Mouse (Mus musculus) forebrain, postnatal 0 days (tissue): ENCODE measurements at regions not wholly inside any gene's neighbourhood (a gene's known extent, or its start where the extent isn't known, plus 50 kb on each side); places are given as distances from the start of the nearest gene placed in this dataset.

Experiments
- ATAC-seq: fragments of 200-750 bp; cut with Nextera tagmentation; 2 replicates; pipeline ENCODE4 v1.8.0; 2017; ENCODE audit warnings: mild to moderate bottlenecking, moderate library complexity
- DNase-seq: peaks from one replicate; pipeline ENCODE4 v3.0.0-alpha.2; 2015
- H3K27ac ChIP-seq: fragments of 300-500 bp; sonication (generic); 2 replicates; pipeline ENCODE4 v1.5.1; 2014; ENCODE audit warnings: low read depth, mild to moderate bottlenecking, antibody characterized with exemption, low read length, moderate library complexity, mixed read lengths
- H3K27me3 ChIP-seq: fragments of 300-500 bp; sonication (generic); 2 replicates; pipeline ENCODE4 v1.6.1; 2014; ENCODE audit warnings: mild to moderate bottlenecking, low read length, mixed read lengths; ENCODE audit not compliant: insufficient read depth
- H3K36me3 ChIP-seq: fragments of 300-500 bp; sonication (generic); 2 replicates; pipeline ENCODE4 v1.6.1; 2014; ENCODE audit warnings: mild to moderate bottlenecking, moderate library complexity; ENCODE audit not compliant: insufficient read depth
- H3K4me1 ChIP-seq: fragments of 300-500 bp; sonication (generic); 2 replicates; pipeline ENCODE4 v1.6.1; 2014; ENCODE audit warnings: antibody characterized with exemption; ENCODE audit not compliant: insufficient read depth
- H3K4me2 ChIP-seq: fragments of 300-500 bp; sonication (generic); 2 replicates; pipeline ENCODE4 v1.6.1; 2014; ENCODE audit warnings: low read depth, mild to moderate bottlenecking, moderate library complexity
- H3K4me3 ChIP-seq: fragments of 300-500 bp; sonication (generic); 2 replicates; pipeline ENCODE4 v1.5.1; 2014; ENCODE audit warnings: low read depth, low read length, mixed read lengths
- H3K9ac ChIP-seq: fragments of 300-500 bp; sonication (generic); 2 replicates; pipeline ENCODE4 v1.6.1; 2014; ENCODE audit warnings: mild to moderate bottlenecking
- H3K9me3 ChIP-seq: fragments of 300-500 bp; sonication (generic); 2 replicates; pipeline ENCODE4 v1.6.1; 2016; ENCODE audit warnings: low read length
- CTCF ChIP-seq: sonication (generic); IDR thresholded peaks from 2 replicates; pipeline ENCODE4 v1.5.1; 2016; ENCODE audit warnings: antibody characterized with exemption, control low read depth, low read depth
- WGBS: fragments of 180-500 bp; shearing (Covaris S2); extraction: QIAGEN DNeasy Blood & Tissue Kit; methylation state at CpG from one replicate; pipeline ENCODE4 v1.1.7; 2014; 5-methylcytosine and 5-hydroxymethylcytosine counted together

DNA sequence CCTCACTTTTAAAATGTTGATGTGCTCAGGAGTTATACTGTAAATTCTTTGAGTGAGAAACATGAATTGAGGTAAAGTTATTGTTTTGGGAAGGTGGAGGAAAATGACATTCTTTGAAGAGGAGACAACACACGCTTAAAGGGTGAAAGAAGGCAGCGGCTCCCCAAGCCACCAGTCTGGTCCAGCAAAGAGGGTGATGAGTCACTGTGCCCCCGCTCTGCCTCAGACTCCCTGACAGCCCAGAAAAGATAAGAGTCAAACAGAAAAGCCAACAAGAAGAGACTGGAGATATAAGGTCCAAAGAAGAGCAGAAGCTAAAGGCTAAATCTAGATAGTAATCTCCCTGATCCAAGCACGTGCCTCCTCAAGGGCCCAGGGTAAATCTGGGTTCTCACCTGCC, 288.1 kb upstream of the Irx4 start:
- DNase-seq (no peak), ATAC-seq (no peak)
- no peak overlapping the region for H3K4me2 ChIP-seq
- no peak overlapping the region for H3K9ac ChIP-seq
- no peaks in the 10 kb centered on the region for H3K4me1 ChIP-seq
- TF ChIP-seq CTCF, result no peak
- H3K27ac ChIP-seq, result no peak overlapping the region
- H3K9me3 ChIP-seq, result no peaks in the 10 kb centered on the region
- H3K36me3 ChIP-seq, result no peaks in the 10 kb centered on the region
- no peaks in the 10 kb centered on the region for H3K27me3 ChIP-seq
- WGBS, result 87% methylated on average over 4 of the region's 4 CpGs
- no peak overlapping the region for H3K4me3 ChIP-seq

DNA sequence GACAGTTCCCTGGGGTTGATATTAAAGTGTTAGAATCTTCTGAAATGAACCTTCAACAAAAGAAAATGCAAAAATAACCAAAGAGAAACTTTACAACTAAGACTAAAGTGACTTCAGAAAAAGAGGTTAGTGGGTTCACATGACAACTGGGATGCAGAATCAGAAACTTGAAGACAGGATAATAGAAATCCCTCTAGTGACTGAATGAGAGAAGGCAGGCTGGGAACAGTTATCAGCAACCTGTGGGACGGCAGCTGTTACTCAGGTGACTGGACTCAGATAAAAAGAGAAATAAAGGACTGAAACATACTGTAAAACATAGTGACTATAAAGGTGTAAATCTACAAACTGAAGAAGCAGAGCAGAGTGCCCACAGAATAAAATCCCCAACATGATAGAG, 287.4 kb upstream of the Irx4 start:
- Histone ChIP-seq H3K27me3 (no peaks in the 10 kb centered on the region), H3K9me3 (no peaks in the 10 kb centered on the region), H3K4me3 (no peak overlapping the region), H3K27ac (no peak overlapping the region), H3K4me1 (no peaks in the 10 kb centered on the region), H3K9ac (no peak overlapping the region), H3K36me3 (no peaks in the 10 kb centered on the region), H3K4me2 (no peak overlapping the region)
- peak; percentile 33 for TF ChIP-seq CTCF
- no peak for DNase-seq
- WGBS, result 40% methylated on average over 1 of the region's 1 CpGs
- no peak for ATAC-seq

DNA sequence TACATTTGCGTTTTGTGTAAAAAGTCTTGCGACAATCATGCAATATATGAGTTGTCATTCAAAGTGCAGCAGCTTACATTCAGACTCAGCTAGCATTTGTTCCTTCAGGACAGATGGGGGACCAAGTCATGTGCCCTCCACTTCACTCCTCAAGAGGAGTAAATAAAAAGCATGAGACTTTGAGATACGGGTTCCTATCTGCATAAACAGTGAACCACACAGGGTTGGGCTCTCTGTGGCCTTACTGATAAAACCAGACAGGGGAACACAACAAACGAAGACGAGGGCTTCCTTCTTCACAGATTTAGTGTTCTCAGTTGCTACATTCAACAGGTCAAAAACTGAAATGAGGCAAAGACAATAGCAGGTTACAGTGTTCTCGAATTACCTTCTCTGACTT, 283.1 kb upstream of the Irx4 start:
- ATAC-seq (no peak), DNase-seq (no peak)
- no peak overlapping the region for H3K4me3 ChIP-seq
- TF ChIP-seq CTCF, result no peak
- H3K27me3 ChIP-seq, result no peaks in the 10 kb centered on the region
- no peaks in the 10 kb centered on the region for H3K4me1 ChIP-seq
- no peak overlapping the region for H3K4me2 ChIP-seq
- WGBS, result 84% methylated on average over 6 of the region's 6 CpGs
- no peaks in the 10 kb centered on the region for H3K36me3 ChIP-seq
- no peak overlapping the region for H3K9ac ChIP-seq
- no peak overlapping the region for H3K27ac ChIP-seq
- H3K9me3 ChIP-seq, result no peaks in the 10 kb centered on the region

DNA sequence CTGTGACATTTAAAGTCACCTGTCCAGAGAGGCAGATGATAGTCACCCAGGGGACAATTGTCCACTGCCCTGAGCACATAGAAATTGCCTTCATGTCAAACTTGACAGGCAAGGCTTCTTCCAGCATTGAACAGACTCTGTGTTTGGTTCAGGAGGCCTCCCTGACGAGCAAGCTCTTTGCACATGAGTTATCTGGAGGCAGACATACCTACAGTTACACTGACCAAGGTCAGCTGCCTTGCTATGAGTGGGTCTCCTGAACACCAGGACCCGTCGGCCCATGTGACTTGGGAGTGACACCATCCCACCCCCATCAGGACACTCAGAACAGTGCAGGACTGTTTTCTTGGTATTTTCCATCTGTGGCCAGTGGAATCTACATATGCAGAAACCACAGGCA, 282.3 kb upstream of the Irx4 start:
- 72% methylated on average over 3 of the region's 3 CpGs for WGBS
- Histone ChIP-seq H3K4me2 (no peak overlapping the region), H3K27me3 (no peaks in the 10 kb centered on the region), H3K4me1 (no peaks in the 10 kb centered on the region), H3K9ac (no peak overlapping the region), H3K27ac (no peak overlapping the region), H3K36me3 (no peaks in the 10 kb centered on the region), H3K4me3 (no peak overlapping the region), H3K9me3 (no peaks in the 10 kb centered on the region)
- TF ChIP-seq CTCF, result no peak
- ATAC-seq (no peak), DNase-seq (no peak)

DNA sequence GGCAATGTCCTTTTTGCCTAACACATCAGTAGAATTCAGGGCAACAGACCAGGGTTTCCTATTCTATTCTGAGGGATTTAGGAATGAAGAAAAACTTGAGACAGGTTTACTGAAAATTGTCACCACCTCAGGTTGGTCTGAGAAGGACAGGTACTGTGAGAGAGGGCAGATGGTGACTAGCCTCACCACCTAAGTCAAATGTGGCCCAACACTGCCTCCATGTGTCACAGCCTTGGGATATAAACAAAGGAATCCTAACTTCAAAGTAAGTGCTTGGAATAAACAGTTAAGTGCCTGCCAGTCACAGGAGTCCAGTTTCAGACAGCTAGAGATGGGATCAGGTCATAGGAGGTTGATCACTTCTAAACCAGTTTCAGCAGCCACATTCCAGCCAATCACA, 281.3 kb upstream of the Irx4 start:
- TF ChIP-seq CTCF, result no peak
- Histone ChIP-seq H3K36me3 (no peaks in the 10 kb centered on the region), H3K4me1 (no peaks in the 10 kb centered on the region), H3K9ac (no peak overlapping the region), H3K27me3 (no peaks in the 10 kb centered on the region), H3K9me3 (no peaks in the 10 kb centered on the region), H3K27ac (no peak overlapping the region), H3K4me2 (no peak overlapping the region), H3K4me3 (no peak overlapping the region)
- ATAC-seq (no peak), DNase-seq (no peak)

DNA sequence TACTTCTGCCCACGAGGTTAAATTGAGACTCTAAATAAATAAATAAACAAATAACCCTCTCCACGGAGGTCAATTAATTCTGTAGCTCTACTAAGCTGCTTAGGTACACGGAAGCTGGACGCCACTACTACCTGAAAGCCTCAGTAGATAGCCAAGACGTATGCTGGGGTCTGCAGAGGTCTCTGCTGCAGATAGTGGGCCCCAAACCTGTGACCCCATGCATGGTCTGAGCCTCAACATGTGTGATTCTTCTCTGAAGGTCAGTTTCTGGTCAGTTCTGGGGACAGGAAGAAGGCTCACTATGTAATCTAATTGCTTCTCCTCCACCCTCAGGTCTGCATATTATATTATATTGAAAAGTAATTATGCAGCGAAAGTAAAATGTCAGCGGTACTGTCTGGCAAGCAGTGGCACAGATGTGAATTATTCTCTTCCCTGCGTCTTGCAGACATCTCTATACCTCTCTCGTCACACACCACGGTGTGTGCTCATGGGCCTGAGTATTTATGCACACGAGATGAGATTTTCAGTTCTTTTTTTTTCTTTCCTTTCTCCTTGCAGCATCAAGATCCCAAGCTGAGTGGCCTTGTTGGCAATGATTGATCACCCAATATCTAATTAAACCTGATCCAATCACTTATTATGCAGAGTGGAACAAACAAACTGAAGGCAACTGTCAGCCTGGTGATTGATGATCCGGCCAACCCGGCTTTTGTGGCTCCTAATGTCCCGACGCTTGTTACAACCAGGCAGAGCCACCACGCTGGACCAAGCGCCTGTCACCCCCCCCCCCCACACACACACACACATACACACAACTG, 267.5 kb upstream of the Irx4 start:
- H3K27ac ChIP-seq, result no peak overlapping the region
- no peaks in the 10 kb centered on the region for H3K9me3 ChIP-seq
- no peak for ATAC-seq
- no peaks in the 10 kb centered on the region for H3K4me1 ChIP-seq
- DNase-seq, result no peak
- H3K4me2 ChIP-seq, result no peak overlapping the region
- no peaks in the 10 kb centered on the region for H3K27me3 ChIP-seq
- no peak overlapping the region for H3K9ac ChIP-seq
- no peak for TF ChIP-seq CTCF
- 74% methylated on average over 17 of the region's 17 CpGs for WGBS
- H3K4me3 ChIP-seq, result no peak overlapping the region
- no peaks in the 10 kb centered on the region for H3K36me3 ChIP-seq

DNA sequence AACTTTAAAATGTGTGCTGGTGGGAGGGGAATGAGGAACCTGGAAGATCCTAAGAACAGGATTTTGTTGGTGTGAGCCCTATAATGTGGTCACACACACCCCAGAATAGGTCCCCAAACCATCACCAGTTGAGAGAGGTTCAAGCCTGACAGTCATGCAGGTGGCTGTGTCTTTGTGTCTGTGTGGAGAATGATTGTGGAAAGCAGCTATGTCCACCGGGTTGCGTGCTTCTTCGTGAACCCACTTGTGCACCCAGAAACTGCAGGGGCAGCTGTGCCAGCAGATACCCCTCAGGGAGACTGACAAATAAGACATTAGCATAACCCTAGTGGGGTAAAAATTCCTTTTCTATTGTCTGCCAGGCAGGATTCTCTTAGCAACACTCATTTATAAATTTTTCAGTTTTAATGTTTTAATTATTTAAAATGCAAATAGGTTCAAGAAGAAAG, 266.8 kb upstream of the Irx4 start:
- Histone ChIP-seq H3K36me3 (no peaks in the 10 kb centered on the region), H3K27me3 (no peaks in the 10 kb centered on the region), H3K4me1 (no peaks in the 10 kb centered on the region), H3K27ac (no peak overlapping the region), H3K4me2 (no peak overlapping the region), H3K9me3 (no peaks in the 10 kb centered on the region), H3K9ac (no peak overlapping the region), H3K4me3 (no peak overlapping the region)
- 87% methylated on average over 3 of the region's 3 CpGs for WGBS
- no peak for TF ChIP-seq CTCF
- DNase-seq (no peak), ATAC-seq (no peak)

DNA sequence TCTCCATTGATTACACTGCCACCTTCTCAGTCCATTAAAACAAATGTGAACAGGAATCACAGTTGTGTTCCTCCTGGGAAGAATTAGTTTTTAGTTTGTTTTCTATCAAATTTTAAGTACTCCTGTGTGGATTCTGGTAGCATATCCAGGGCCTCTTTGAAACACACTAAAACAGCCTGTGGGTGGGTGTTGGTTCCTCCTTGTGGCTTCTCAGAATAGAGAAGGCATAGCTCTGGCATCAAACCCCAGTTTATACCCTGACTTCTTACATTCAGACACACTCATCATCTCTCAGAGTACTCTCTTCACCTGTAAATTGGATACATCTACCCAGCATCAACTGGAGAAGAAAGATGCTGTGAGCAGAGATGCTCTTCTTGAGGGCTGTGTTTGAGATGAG, 265.7 kb upstream of the Irx4 start:
- Histone ChIP-seq H3K27me3 (no peaks in the 10 kb centered on the region), H3K4me3 (no peak overlapping the region), H3K9ac (no peak overlapping the region), H3K4me1 (no peaks in the 10 kb centered on the region), H3K36me3 (no peaks in the 10 kb centered on the region), H3K4me2 (no peak overlapping the region), H3K9me3 (no peaks in the 10 kb centered on the region), H3K27ac (no peak overlapping the region)
- TF ChIP-seq CTCF, result no peak
- ATAC-seq (no peak), DNase-seq (no peak)
